8 mouse cellular contexts compared by ENCODE assay signal in genomic region chr3:108910303-108911080, GRCm38 (mm10). TPM values are rescaled to one million over a fixed set of nuclear protein-coding genes. Genes with fewer than 3 reads are reported as not detected.
A peak's percentile ranks its signal among the peaks of the same experiment; 100 is the strongest.
DNase-seq lines count a peak whose midpoint lies in the region; ATAC-seq and TF ChIP-seq lines count a peak whose summit lies in the region.

No protein-coding gene starts in this region.

- TF ChIP-seq CTCF in forebrain, postnatal 0 days (IDR thresholded peaks at IDR 0.05; ENCODE audit: low read depth), result no peak

- peak overlapping the region; percentile 98 for H3K27ac ChIP-seq in heart, embryonic 10.5 days
- H3K27ac ChIP-seq in forebrain, postnatal 0 days (ENCODE audit: low read depth, low read length), result peak overlapping the region; percentile 96
- H3K27ac ChIP-seq in midbrain, embryonic 14.5 days (replicated peaks; ENCODE audit: low read depth, low read length), result peak overlapping the region; percentile 95

- DNase-seq in heart, embryonic 10.5 days (ENCODE audit: low spot score), result peak; percentile 78
- no peak for DNase-seq in heart, adult 8-10 months (ENCODE audit: low spot score)
- peak; percentile 82 for DNase-seq in cerebellum, adult 11 months
- no peak for DNase-seq in forebrain, postnatal 0 days
- peak; percentile 29 for DNase-seq in kidney, postnatal 10 days
- DNase-seq in midbrain, embryonic 14.5 days, result peak; percentile 42
- DNase-seq in thymus, postnatal 4 days, result peak; percentile 50
- no peak for DNase-seq in gastrocnemius, adult 8-10 months (ENCODE audit: low spot score in 2 of 2)

- H3K9ac ChIP-seq in forebrain, postnatal 0 days, result peak overlapping the region; percentile 76
- peak overlapping the region; percentile 87 for H3K9ac ChIP-seq in midbrain, embryonic 14.5 days (replicated peaks; ENCODE audit: low read length)

- H3K4me2 ChIP-seq in forebrain, postnatal 0 days (ENCODE audit: low read depth), result peak overlapping the region; percentile 98
- H3K4me2 ChIP-seq in midbrain, embryonic 14.5 days (ENCODE audit: low read length), result peak overlapping the region; percentile 95

- no peaks in the 10 kb centered on the region for H3K9me3 ChIP-seq in heart, embryonic 10.5 days
- no peaks in the 10 kb centered on the region for H3K9me3 ChIP-seq in forebrain, postnatal 0 days (ENCODE audit: low read length)
- H3K9me3 ChIP-seq in midbrain, embryonic 14.5 days (ENCODE audit: control insufficient read depth, low read length), result no peaks in the 10 kb centered on the region

- peak overlapping the region; percentile 93 for H3K4me3 ChIP-seq in heart, embryonic 10.5 days
- H3K4me3 ChIP-seq in forebrain, postnatal 0 days (ENCODE audit: low read depth, low read length), result peak overlapping the region; percentile 71
- peak overlapping the region; percentile 98 for H3K4me3 ChIP-seq in midbrain, embryonic 14.5 days (replicated peaks; ENCODE audit: low read depth, low read length)

- WGBS in heart, embryonic 10.5 days, result under 1% methylated on average over 32 of the region's 32 CpGs
- under 1% methylated on average over 32 of the region's 32 CpGs for WGBS in forebrain, postnatal 0 days
- under 1% methylated on average over 30 of the region's 32 CpGs for WGBS in midbrain, embryonic 14.5 days

- H3K36me3 ChIP-seq in heart, embryonic 10.5 days, result peaks cover 29% of the 10 kb centered on the region
- peaks cover 13% of the 10 kb centered on the region for H3K36me3 ChIP-seq in forebrain, postnatal 0 days (ENCODE audit: insufficient read depth)
- H3K36me3 ChIP-seq in midbrain, embryonic 14.5 days (ENCODE audit: control insufficient read depth, insufficient read depth, low read length), result peaks cover 29% of the 10 kb centered on the region

- peaks cover 7% of the 10 kb centered on the region; the same call in 1 of the 2 replicates for H3K4me1 ChIP-seq in heart, embryonic 10.5 days
- no peaks in the 10 kb centered on the region for H3K4me1 ChIP-seq in forebrain, postnatal 0 days (ENCODE audit: insufficient read depth)
- H3K4me1 ChIP-seq in midbrain, embryonic 14.5 days (ENCODE audit: control insufficient read depth, insufficient read depth, low read length), result peaks cover 19% of the 10 kb centered on the region

- ATAC-seq in forebrain, postnatal 0 days, result no peak
- no peak for ATAC-seq in midbrain, embryonic 14.5 days (ENCODE audit: low FRiP score, low TSS enrichment)

- H3K27me3 ChIP-seq in heart, embryonic 10.5 days (ENCODE audit: insufficient read depth, poor library complexity, severe bottlenecking), result no peaks in the 10 kb centered on the region
- H3K27me3 ChIP-seq in forebrain, postnatal 0 days (ENCODE audit: insufficient read depth, low read length), result no peaks in the 10 kb centered on the region
- H3K27me3 ChIP-seq in midbrain, embryonic 14.5 days (ENCODE audit: control insufficient read depth, insufficient read depth, low read length), result no peaks in the 10 kb centered on the region

RNA-seq across cellular contexts. Expression of gene Prpf38b, which starts 1.0 kb away (rescaled TPM):
- 56.4 and 64.3 TPM in 2 replicates for polyA plus RNA-seq in heart, embryonic 10.5 days (2016; fragmentation: Nextera tagmentation; extraction: Ambion mirVana)
- total RNA-seq in heart, adult 8-10 months (2022), result 10 to 100 TPM; 14.1 to 18.6 (median 17.4) TPM
- 24.9 and 33.4 TPM in 2 replicates for total RNA-seq in forebrain, postnatal 0 days (2014; rRNA removed)
- polyA plus RNA-seq in forebrain, postnatal 0 days (2015; fragmentation: Nextera tagmentation; extraction: Ambion mirVana), result 17.5 and 34.3 TPM in 2 replicates
- 44.0 and 51.5 TPM in 2 replicates for polyA plus RNA-seq in midbrain, embryonic 14.5 days (2014; fragmentation: Nextera tagmentation; extraction: Ambion mirVana)
- total RNA-seq in gastrocnemius, adult 8-10 months (2022), result 10 to 100 TPM; 10.7 to 16.0 (median 13.3) TPM

RNA-seq across cellular contexts. Expression of gene Fndc7, which starts 20.7 kb away (rescaled TPM):
- 0.21 and 0.26 TPM in 2 replicates for polyA plus RNA-seq in heart, embryonic 10.5 days (2016; fragmentation: Nextera tagmentation; extraction: Ambion mirVana)
- total RNA-seq in heart, adult 8-10 months (2022), result under 1 TPM in 1 of 4 experiments, not detected in 3; 0.06 TPM
- 0.24 TPM in 1 of 2 replicates, not detected in the other for total RNA-seq in forebrain, postnatal 0 days (2014; rRNA removed)
- not detected in 2 replicates for polyA plus RNA-seq in forebrain, postnatal 0 days (2015; fragmentation: Nextera tagmentation; extraction: Ambion mirVana)
- not detected in 2 replicates for polyA plus RNA-seq in midbrain, embryonic 14.5 days (2014; fragmentation: Nextera tagmentation; extraction: Ambion mirVana)
- total RNA-seq in gastrocnemius, adult 8-10 months (2022), result not detected

RNA-seq across cellular contexts. Expression of gene Henmt1, which starts 29.2 kb away (rescaled TPM):
- polyA plus RNA-seq in heart, embryonic 10.5 days (2016; fragmentation: Nextera tagmentation; extraction: Ambion mirVana), result 0.18 and 0.33 TPM in 2 replicates
- total RNA-seq in heart, adult 8-10 months (2022), result not detected
- total RNA-seq in forebrain, postnatal 0 days (2014; rRNA removed), result 0.24 and 9.9 TPM in 2 replicates
- polyA plus RNA-seq in forebrain, postnatal 0 days (2015; fragmentation: Nextera tagmentation; extraction: Ambion mirVana), result 2.2 and 2.4 TPM in 2 replicates
- 1.0 and 2.9 TPM in 2 replicates for polyA plus RNA-seq in midbrain, embryonic 14.5 days (2014; fragmentation: Nextera tagmentation; extraction: Ambion mirVana)
- total RNA-seq in gastrocnemius, adult 8-10 months (2022), result not detected

RNA-seq across cellular contexts. Expression of gene Gm9857, which starts 29.8 kb away (rescaled TPM):
- not detected in 2 replicates for polyA plus RNA-seq in heart, embryonic 10.5 days (2016; fragmentation: Nextera tagmentation; extraction: Ambion mirVana)
- not detected for total RNA-seq in heart, adult 8-10 months (2022)
- not detected in 2 replicates for total RNA-seq in forebrain, postnatal 0 days (2014; rRNA removed)
- polyA plus RNA-seq in forebrain, postnatal 0 days (2015; fragmentation: Nextera tagmentation; extraction: Ambion mirVana), result 0.52 TPM in 1 of 2 replicates, not detected in the other
- 2.0 TPM in 1 of 2 replicates, not detected in the other for polyA plus RNA-seq in midbrain, embryonic 14.5 days (2014; fragmentation: Nextera tagmentation; extraction: Ambion mirVana)
- not detected for total RNA-seq in gastrocnemius, adult 8-10 months (2022)

Comparison
In these comparisons a context has a peak if more than half of its experiments do, and no peak if none do; other contexts are left out.
1. DNase-seq: peak in heart, embryonic 10.5 days (single experiment), cerebellum, adult 11 months (single experiment), kidney, postnatal 10 days (single experiment), midbrain, embryonic 14.5 days (single experiment) and thymus, postnatal 4 days (single experiment); none in heart, adult 8-10 months (single experiment), forebrain, postnatal 0 days (single experiment) and gastrocnemius, adult 8-10 months (0 of 2).
2. Peak in every context shown above with its lines, with median percentiles within 50 percentile points of each other: H3K27ac ChIP-seq and H3K4me3 ChIP-seq.